Mouse (Mus musculus): Measurements from ENCODE around the gene Alg14. TPM values are rescaled to one million over a fixed set of nuclear protein-coding genes. Genes with fewer than 3 reads are reported as not detected.

Alg14 gene
- polyA plus RNA-seq, 1 experiment from 2014 or later = 33.6 TPM

DNA sequence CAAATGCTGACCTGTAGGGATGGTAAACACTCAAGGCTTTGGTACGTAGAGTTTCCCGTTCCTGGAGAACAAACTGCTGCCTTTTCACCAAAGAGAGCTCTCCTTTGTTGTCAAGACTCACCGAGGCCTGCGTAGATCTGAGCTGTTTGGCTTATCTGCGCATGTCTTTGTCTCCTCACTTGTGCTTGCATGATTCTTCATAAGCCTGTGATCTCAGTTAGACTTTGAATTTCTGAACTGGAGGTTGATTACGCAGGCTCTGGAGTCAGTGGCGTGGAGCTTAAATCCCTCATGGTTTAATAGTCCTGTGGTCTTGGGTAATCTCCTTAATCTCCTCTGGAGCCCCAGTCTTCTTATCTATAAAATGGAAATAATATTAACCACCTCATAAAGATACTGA lies 51.7 kb downstream of the Alg14 start:
- 86% methylated on average over 7 of the region's 7 CpGs for WGBS
- no peak overlapping the region for H3K4me3 ChIP-seq
- H3K9ac ChIP-seq = no peak overlapping the region
- H3K4me1 ChIP-seq = peaks cover 34% of the 10 kb centered on the region
- H3K4me2 ChIP-seq (replicated peaks) = no peak overlapping the region
- no peaks in the 10 kb centered on the region for H3K36me3 ChIP-seq
- no peak for ATAC-seq (ENCODE audit: insufficient number of reproducible peaks, insufficient read depth, low FRiP score, low TSS enrichment)
- H3K27ac ChIP-seq = peak overlapping the region; percentile 91; the same call in 1 of the 2 replicates
- H3K27me3 ChIP-seq = no peaks in the 10 kb centered on the region
- H3K9me3 ChIP-seq = no peaks in the 10 kb centered on the region

DNA sequence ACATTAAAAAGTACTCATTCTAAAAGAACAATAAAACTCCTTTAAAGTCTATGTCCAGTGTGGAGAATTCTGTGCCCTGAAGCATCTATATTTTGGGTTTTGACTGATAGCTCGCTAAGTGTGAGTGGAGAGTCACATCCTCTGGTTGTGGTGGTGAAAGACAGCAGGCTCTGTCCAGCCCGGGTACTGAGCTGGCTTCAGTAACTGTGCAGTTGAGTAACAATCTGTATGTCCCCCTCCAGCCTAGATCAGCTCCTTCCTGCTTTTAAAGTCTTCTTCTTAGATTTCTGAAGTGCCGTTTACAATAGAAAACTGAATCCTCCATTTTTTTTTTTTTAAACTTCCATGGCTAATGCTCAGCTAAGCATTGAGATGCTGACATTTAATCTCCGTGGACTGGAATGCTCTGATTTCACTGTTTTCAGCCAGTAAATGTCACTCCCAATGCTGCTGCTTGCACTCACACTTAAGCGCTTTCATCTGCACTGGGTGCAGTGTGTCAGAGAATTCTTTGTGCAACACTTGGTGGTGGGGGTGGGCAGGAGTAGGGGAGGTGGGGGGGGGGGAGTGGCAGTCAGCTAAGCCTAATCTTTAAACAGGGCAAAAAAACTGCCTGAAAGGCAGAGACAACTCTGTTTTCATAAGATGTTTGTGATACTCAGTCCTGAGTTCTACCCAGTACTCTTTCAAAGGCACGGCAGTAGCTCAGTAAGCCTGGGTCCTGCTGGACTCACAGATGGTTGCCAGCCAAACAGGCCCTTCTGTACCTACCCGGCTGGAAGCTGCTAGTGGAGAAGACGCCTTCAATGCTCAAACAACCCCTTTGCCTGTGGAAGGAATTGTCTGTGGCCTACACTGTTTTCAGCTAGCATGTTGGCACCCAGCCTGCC lies 52.7 kb downstream of the Alg14 start:
- no peaks in the 10 kb centered on the region for H3K9me3 ChIP-seq
- H3K9ac ChIP-seq = no peak overlapping the region
- no peak overlapping the region for H3K4me3 ChIP-seq
- peaks cover 43% of the 10 kb centered on the region for H3K4me1 ChIP-seq
- no peaks in the 10 kb centered on the region for H3K27me3 ChIP-seq
- H3K36me3 ChIP-seq = no peaks in the 10 kb centered on the region
- WGBS = 16% methylated on average over 8 of the region's 8 CpGs
- ATAC-seq (ENCODE audit: insufficient number of reproducible peaks, insufficient read depth, low FRiP score, low TSS enrichment) = peak; percentile 57; the same call in 1 of the 2 replicates
- peak overlapping the region; percentile 91 for H3K27ac ChIP-seq
- 0 out of 2 replicates have a peak overlapping the region, but pooled peaks have one; percentile 16 for H3K4me2 ChIP-seq (replicated peaks)

DNA sequence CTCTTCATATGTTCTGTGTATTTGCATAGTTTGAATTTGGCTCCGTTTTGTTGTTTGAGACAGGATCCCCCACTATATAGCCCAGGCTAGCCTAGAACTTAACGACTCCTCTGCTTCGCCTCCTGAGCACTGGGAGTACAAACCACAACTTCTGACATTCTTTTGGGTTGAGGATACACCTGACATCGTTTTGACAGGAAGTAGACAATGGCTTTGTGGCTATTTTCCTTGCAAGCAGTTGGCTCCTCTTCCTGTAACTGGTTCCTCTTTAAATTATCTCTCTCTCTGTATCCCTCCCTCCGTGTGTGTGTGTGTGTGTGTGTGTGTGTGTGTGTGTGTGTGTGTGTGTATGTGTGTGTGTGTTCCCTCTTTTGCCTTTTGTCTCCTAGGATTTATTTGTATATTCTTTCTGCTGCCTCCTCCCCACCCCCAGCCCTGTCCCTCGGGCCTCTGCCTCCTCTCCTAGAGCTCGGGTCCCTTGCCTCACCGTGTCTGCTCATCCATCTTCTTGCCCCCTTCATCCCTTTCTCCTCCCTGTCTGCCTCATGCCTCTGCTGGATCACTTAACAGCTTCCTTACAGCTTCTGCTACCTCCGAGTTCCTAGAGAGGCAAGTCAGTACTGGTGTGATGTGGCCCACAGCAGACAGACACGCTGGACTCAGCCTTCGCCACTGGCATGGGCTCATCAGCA lies 53.5 kb downstream of the Alg14 start:
- H3K27ac ChIP-seq = peak overlapping the region; percentile 91
- no peak overlapping the region for H3K4me2 ChIP-seq (replicated peaks)
- peaks cover 50% of the 10 kb centered on the region for H3K4me1 ChIP-seq
- no peak overlapping the region for H3K4me3 ChIP-seq
- H3K36me3 ChIP-seq = no peaks in the 10 kb centered on the region
- H3K9ac ChIP-seq = no peak overlapping the region
- 47% methylated on average over 11 of the region's 11 CpGs for WGBS
- H3K9me3 ChIP-seq = no peaks in the 10 kb centered on the region
- ATAC-seq (ENCODE audit: insufficient number of reproducible peaks, insufficient read depth, low FRiP score, low TSS enrichment) = no peak
- no peaks in the 10 kb centered on the region for H3K27me3 ChIP-seq

DNA sequence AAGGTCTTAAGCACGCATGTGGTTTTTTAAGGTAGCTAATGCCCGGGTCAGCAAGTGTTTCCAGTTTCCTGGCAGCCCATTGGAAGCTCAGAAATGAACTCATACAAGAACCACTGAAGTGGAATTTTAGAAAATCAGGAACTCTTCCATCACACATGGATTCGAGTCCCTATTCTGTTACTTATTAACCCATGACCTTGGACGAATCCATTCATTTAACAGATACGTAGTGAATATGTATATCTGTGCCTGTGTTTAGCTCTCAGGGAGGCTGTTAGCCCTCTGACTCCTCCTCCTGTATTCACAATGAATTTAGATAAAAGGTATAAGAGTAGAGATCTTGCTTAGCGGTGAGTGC lies 54.0 kb downstream of the Alg14 start:
- H3K4me3 ChIP-seq = no peak overlapping the region

DNA sequence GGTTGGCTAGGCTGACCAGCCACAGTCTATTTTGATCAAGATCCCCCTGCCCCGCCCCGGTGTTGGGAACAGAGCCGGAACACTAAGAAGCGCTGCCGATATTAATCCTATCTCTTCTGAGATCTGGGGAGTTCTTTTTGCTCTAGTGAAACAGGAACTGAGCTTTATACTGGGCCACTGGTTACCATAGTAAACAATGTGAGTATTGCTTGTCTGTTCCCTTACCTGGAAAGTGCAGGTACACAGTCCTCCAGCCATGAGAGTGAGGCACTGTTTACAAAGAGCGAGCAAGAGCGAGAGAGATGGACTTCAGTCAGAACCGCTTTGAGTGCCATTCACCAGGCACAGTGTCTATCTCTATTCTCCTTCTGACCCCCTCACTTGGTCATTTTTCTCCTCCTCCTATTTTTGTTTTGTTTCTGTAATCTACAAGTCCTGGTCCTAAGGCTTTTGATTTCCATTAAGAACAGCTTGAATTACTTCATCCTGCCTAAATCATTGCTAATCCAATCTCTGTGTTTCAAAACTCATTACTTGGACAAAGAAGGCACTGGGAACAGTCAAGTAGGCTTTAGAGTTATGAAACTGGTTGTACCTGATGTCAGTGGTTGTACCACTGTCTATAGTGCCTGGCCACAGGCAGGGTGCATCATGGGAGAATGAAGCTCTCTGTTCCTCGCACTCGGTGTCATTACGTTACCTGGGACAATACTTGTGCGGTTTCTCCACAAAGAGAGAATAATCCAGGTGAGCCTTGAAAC lies 55.1 kb downstream of the Alg14 start:
- no peaks in the 10 kb centered on the region for H3K9me3 ChIP-seq
- no peaks in the 10 kb centered on the region for H3K36me3 ChIP-seq
- no peaks in the 10 kb centered on the region for H3K27me3 ChIP-seq
- H3K4me3 ChIP-seq = no peak overlapping the region
- no peak overlapping the region for H3K9ac ChIP-seq
- H3K27ac ChIP-seq = no peak overlapping the region
- no peak for ATAC-seq (ENCODE audit: insufficient number of reproducible peaks, insufficient read depth, low FRiP score, low TSS enrichment)
- no peak overlapping the region for H3K4me2 ChIP-seq (replicated peaks)
- peaks cover 47% of the 10 kb centered on the region for H3K4me1 ChIP-seq
- WGBS = 86% methylated on average over 12 of the region's 12 CpGs

More for the DNA sequence above, 54.0 kb downstream of the Alg14 start:
- H3K4me1 ChIP-seq = peaks cover 47% of the 10 kb centered on the region
- no peaks in the 10 kb centered on the region for H3K36me3 ChIP-seq
- no peak overlapping the region for H3K4me2 ChIP-seq (replicated peaks)
- no peaks in the 10 kb centered on the region for H3K9me3 ChIP-seq
- H3K27ac ChIP-seq = peak overlapping the region; percentile 91; the same call in 1 of the 2 replicates
- WGBS = 42% methylated on average over 6 of the region's 6 CpGs
- no peak for ATAC-seq (ENCODE audit: insufficient number of reproducible peaks, insufficient read depth, low FRiP score, low TSS enrichment)
- no peak overlapping the region for H3K9ac ChIP-seq
- no peaks in the 10 kb centered on the region for H3K27me3 ChIP-seq

DNA sequence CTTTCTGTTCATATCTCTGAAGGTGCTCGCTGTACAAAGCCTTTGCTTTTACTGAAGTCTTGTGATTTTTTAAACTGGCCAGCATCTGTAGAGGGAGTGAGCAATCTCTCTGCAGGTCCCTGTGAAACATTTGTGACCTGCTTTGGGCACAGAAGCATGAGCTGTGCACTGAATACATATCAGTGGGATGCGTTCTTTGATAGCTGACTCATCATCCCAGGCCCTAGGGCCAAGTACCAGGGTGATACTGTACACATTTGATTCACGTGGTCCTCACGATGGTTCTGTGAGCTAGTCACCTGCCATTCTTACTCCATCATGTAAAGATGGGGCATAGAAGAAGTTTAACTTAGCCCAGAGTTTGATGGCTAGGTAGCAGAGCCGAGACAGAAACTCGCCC lies 57.2 kb downstream of the Alg14 start:
- WGBS = 82% methylated on average over 6 of the region's 6 CpGs
- no peak overlapping the region for H3K4me2 ChIP-seq (replicated peaks)
- 0 out of 2 replicates have a peak overlapping the region, but pooled peaks have one; percentile 46 for H3K27ac ChIP-seq
- no peaks in the 10 kb centered on the region for H3K9me3 ChIP-seq
- H3K4me3 ChIP-seq = no peak overlapping the region
- H3K36me3 ChIP-seq = no peaks in the 10 kb centered on the region
- H3K9ac ChIP-seq = no peak overlapping the region
- no peak for ATAC-seq (ENCODE audit: insufficient number of reproducible peaks, insufficient read depth, low FRiP score, low TSS enrichment)
- peaks cover 49% of the 10 kb centered on the region for H3K4me1 ChIP-seq
- no peaks in the 10 kb centered on the region for H3K27me3 ChIP-seq

DNA sequence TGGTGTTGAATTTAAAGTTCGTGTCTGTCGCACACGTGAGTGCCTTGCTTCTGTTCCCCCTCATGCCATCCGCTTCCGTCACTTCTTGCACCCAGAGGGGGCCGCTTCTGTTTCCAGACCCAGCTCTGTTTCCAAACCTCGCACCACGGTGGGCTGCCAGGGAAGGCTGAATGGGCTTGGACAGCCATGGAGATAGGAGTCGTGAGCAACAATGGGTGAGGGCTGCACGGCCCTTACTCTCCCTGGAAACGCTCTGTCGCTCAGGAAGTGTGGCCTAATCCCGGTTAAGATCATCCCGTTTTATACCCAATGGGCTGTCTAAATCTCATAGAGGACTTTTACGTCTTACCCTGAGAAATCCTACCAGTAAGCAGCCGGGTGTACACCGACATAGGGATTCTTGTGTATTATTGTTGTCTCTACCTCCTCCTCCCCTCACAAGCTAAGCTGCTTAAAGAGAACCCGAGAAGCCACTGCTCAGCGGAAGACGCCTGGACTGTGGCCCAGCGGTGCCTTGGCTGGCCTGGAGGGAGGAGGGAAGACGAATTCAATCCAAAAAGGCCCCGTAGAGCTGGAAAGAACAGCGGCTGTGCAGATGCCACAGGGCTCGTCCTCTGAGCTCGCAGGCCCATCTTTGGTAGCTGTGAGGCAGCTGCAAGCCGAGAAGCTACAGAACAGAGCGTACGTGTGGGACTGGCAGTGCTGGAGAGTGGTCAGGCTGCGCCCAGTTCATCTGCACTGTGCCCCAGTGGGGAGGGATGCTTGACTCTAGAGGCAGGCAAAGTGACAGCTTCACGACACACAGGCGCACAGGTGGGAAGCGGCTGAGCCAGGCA lies 58.0 kb downstream of the Alg14 start:
- Histone ChIP-seq H3K27ac (no peak overlapping the region), H3K9ac (no peak overlapping the region), H3K4me2 (replicated peaks) (no peak overlapping the region), H3K4me3 (no peak overlapping the region), H3K4me1 (peaks cover 41% of the 10 kb centered on the region), H3K9me3 (no peaks in the 10 kb centered on the region), H3K36me3 (no peaks in the 10 kb centered on the region), H3K27me3 (no peaks in the 10 kb centered on the region)
- WGBS = 50% methylated on average over 33 of the region's 33 CpGs
- ATAC-seq (ENCODE audit: insufficient number of reproducible peaks, insufficient read depth, low FRiP score, low TSS enrichment) = peak; percentile 31; the same call in 1 of the 2 replicates

DNA sequence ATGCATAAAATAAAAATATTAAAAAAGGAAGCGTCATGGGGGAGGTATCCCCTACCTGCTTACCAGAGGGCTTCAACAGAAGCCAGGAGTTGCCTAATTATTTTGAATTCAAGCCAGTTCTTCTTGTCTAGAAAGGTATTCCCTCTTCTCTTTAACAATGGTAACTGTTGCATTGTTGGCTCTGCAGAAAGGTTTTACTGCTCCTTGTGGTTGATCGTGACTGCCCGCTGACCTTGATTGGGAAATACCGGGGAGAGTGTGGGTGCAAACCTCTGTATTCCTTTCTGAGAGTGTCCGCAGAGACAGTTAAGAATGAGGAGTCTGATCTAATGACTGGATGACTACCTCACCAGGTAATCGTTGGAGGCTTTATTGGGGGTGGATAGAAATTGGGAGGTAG lies 59.7 kb downstream of the Alg14 start:
- 90% methylated on average over 6 of the region's 6 CpGs for WGBS
- Histone ChIP-seq H3K4me1 (peaks cover 31% of the 10 kb centered on the region), H3K4me2 (replicated peaks) (no peak overlapping the region), H3K27me3 (no peaks in the 10 kb centered on the region), H3K9me3 (no peaks in the 10 kb centered on the region), H3K27ac (no peak overlapping the region), H3K9ac (no peak overlapping the region), H3K4me3 (no peak overlapping the region), H3K36me3 (no peaks in the 10 kb centered on the region)
- no peak for ATAC-seq (ENCODE audit: insufficient number of reproducible peaks, insufficient read depth, low FRiP score, low TSS enrichment)

DNA sequence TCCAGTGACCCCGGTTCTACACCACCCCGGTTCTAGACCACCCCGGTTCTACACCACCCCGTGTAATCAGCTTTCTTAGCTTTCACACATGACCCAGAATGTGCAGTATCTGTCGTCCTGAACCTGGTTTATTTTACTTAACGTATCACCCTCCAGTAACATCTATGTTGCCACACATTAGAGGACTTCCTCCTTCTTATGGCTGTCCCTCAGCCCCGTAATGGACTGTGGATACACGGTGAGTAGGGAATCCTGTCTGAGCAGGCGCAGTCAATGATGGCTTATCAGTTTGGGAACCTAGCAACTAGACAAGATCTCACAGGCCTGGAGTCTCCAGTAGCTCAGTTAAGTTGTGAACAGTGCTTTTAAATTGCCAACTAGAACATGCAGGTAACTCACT lies 62.7 kb downstream of the Alg14 start:
- H3K9me3 ChIP-seq = no peaks in the 10 kb centered on the region
- H3K27me3 ChIP-seq = no peaks in the 10 kb centered on the region
- WGBS = 83% methylated on average over 9 of the region's 9 CpGs
- H3K4me1 ChIP-seq = peaks cover 12% of the 10 kb centered on the region; the same call in 1 of the 2 replicates
- H3K4me2 ChIP-seq (replicated peaks) = no peak overlapping the region
- no peak for ATAC-seq (ENCODE audit: insufficient number of reproducible peaks, insufficient read depth, low FRiP score, low TSS enrichment)
- H3K27ac ChIP-seq = no peak overlapping the region
- H3K9ac ChIP-seq = no peak overlapping the region
- no peak overlapping the region for H3K4me3 ChIP-seq
- H3K36me3 ChIP-seq = no peaks in the 10 kb centered on the region

DNA sequence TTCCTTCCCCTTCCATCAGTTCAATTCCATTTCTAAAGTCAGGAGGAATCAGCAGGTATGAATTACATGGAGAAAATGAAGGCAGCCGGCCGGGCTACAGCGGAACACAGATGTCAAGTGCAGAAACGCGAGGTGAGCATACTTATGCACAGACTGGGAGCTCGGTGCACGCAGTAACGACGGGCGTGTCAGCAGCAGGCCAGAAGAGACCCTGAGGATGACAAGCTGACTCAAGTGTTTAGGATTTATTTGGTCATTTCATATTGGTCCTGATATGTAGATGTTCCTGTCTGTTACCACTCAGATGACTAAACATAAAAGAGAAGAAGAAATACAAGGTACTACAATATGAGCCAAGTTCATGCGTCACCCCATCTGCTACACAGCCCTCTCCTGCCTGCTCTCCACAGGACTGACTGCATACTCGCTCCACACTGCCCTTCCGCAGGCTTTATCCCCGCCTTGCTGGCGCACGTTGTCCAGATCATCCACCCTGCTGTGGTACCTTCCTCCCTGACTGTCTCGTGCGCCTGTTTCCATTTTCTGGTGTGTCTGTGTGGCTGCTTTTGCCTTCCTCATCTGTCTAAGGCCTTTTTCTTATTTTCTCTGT lies 63.4 kb downstream of the Alg14 start:
- Histone ChIP-seq H3K4me1 (peaks cover 6% of the 10 kb centered on the region; the same call in 1 of the 2 replicates), H3K9ac (no peak overlapping the region), H3K27me3 (no peaks in the 10 kb centered on the region), H3K27ac (no peak overlapping the region), H3K4me3 (no peak overlapping the region), H3K4me2 (replicated peaks) (no peak overlapping the region), H3K36me3 (no peaks in the 10 kb centered on the region), H3K9me3 (no peaks in the 10 kb centered on the region)
- WGBS = 86% methylated on average over 18 of the region's 18 CpGs
- no peak for ATAC-seq (ENCODE audit: insufficient number of reproducible peaks, insufficient read depth, low FRiP score, low TSS enrichment)
